Mouse (Mus musculus) MEL (cell line): ENCODE data around the gene Itpr1. TPM values are rescaled to one million over a fixed set of nuclear protein-coding genes. Genes with fewer than 3 reads are reported as not detected.

Source experiments
- DNase-seq: peaks from one replicate; pipeline ENCODE4 v3.0.0; 2011; ENCODE audit warnings: low read depth, low spot score
- H3K27ac ChIP-seq: 2 replicates; pipeline ENCODE4 v1.5.1; 2012; ENCODE audit warnings: low read depth, mild to moderate bottlenecking, control low read depth, low read length, moderate library complexity; ENCODE audit not compliant: control insufficient read depth
- H3K27me3 ChIP-seq, 2 experiments: fragments of 150-350 bp in 1 of 2; sonication (generic) in 1 of 2; 2 replicates each; pipeline ENCODE4 v1.6.1; 2012; ENCODE audit warnings: low read length in 2 of 2, mild to moderate bottlenecking in 2 of 2, improper control_type of control experiment in 1 of 2, moderate library complexity in 1 of 2; ENCODE audit not compliant: insufficient read depth in 2 of 2, control insufficient read depth in 1 of 2
- H3K36me3 ChIP-seq, 2 experiments: 2 replicates each; pipeline ENCODE4 v1.6.1; 2012 to 2014; ENCODE audit warnings: low read length in 2 of 2, improper control_type of control experiment in 1 of 2, inconsistent platforms in 1 of 2, mild to moderate bottlenecking in 1 of 2; ENCODE audit not compliant: insufficient read depth in 2 of 2, control insufficient read depth in 1 of 2
- H3K4me1 ChIP-seq, 2 experiments: fragments of 150-350 bp in 1 of 2; sonication (generic) in 1 of 2; 2 replicates each; pipeline ENCODE4 v1.6.1; 2012; ENCODE audit warnings: low read length in 2 of 2, improper control_type of control experiment in 1 of 2, mild to moderate bottlenecking in 1 of 2; ENCODE audit not compliant: insufficient read depth in 2 of 2, control insufficient read depth in 1 of 2
- H3K4me3 ChIP-seq, 2 experiments: fragments of 150-350 bp in 1 of 2; sonication (generic) in 1 of 2; 2 replicates each; pipeline ENCODE4 v1.5.1; 2012; ENCODE audit warnings: low read depth in 2 of 2, low read length in 2 of 2, mild to moderate bottlenecking in 2 of 2, moderate library complexity in 2 of 2, control low read depth in 1 of 2, improper control_type of control experiment in 1 of 2; ENCODE audit not compliant: control insufficient read depth in 1 of 2, insufficient read depth in 1 of 2
- H3K79me2 ChIP-seq: 2 replicates; pipeline ENCODE4 v1.6.1; 2012; ENCODE audit warnings: mild to moderate bottlenecking, low read length, moderate library complexity; ENCODE audit not compliant: control insufficient read depth, poor library complexity, insufficient read depth
- H3K9ac ChIP-seq: 2 replicates; pipeline ENCODE4 v1.6.1; 2012; ENCODE audit warnings: low read depth, mild to moderate bottlenecking, control low read depth, low read length, moderate library complexity; ENCODE audit not compliant: control insufficient read depth, poor library complexity, severe bottlenecking
- H3K9me3 ChIP-seq: fragments of 150-350 bp; sonication (generic); replicated peaks from 2 replicates; pipeline ENCODE4 v1.6.1; 2012; ENCODE audit warnings: mild to moderate bottlenecking, low read length, improper control_type of control experiment, moderate library complexity; ENCODE audit not compliant: insufficient read depth
- BHLHE40 ChIP-seq: IDR thresholded peaks from 2 replicates; pipeline ENCODE4 v1.6.1; 2012; ENCODE audit warnings: low read depth, mild to moderate bottlenecking, inconsistent platforms, low read length, improper control_type of control experiment, borderline replicate concordance
- CTCF ChIP-seq, 3 experiments: IDR thresholded peaks in 2 of 3; conservative IDR thresholded peaks in 1 of 3; 2 replicates each; pipeline ENCODE4 v1.5.1; 2011 to 2012; ENCODE audit warnings: low read length in 3 of 3, low read depth in 2 of 3, mild to moderate bottlenecking in 2 of 3, improper control_type of control experiment in 1 of 3, inconsistent platforms in 1 of 3, mixed read lengths in 1 of 3, moderate library complexity in 1 of 3; ENCODE audit not compliant: control insufficient read depth in 1 of 3, insufficient read depth in 1 of 3, poor library complexity in 1 of 3, severe bottlenecking in 1 of 3
- EP300 ChIP-seq, 2 experiments: IDR thresholded peaks; 2 replicates each; pipeline ENCODE4 v1.6.1; 2011; ENCODE audit warnings: improper control_type of control experiment in 2 of 2, low read length in 2 of 2, low read depth in 1 of 2, mild to moderate bottlenecking in 1 of 2
- MEF2A ChIP-seq: IDR thresholded peaks from 2 replicates; pipeline ENCODE4 v1.6.1; 2014; ENCODE audit warnings: low read depth, mild to moderate bottlenecking, inconsistent platforms, low read length, improper control_type of control experiment; ENCODE audit not compliant: poor library complexity, insufficient replicate concordance, severe bottlenecking; ENCODE audit errors: extremely low read depth
- MYB ChIP-seq: IDR thresholded peaks from 2 replicates; pipeline ENCODE4 v1.6.1; 2011; ENCODE audit warnings: mild to moderate bottlenecking, low read depth, low read length, improper control_type of control experiment
- MYC ChIP-seq: IDR thresholded peaks from 2 replicates; pipeline ENCODE4 v1.6.1; 2011; ENCODE audit warnings: low read depth, mild to moderate bottlenecking, low read length, improper control_type of control experiment, moderate library complexity
- NELFE ChIP-seq: IDR thresholded peaks from 2 replicates; pipeline ENCODE4 v1.6.1; 2011; ENCODE audit warnings: low read depth, low read length, improper control_type of control experiment
- POLR2AphosphoS5 ChIP-seq: IDR thresholded peaks from 2 replicates; pipeline ENCODE4 v1.6.1; 2012; ENCODE audit warnings: low read depth, borderline replicate concordance, mild to moderate bottlenecking, inconsistent platforms, low read length, moderate library complexity, mixed read lengths
- RAD21 ChIP-seq: IDR thresholded peaks from 2 replicates; pipeline ENCODE4 v1.6.1; 2011; ENCODE audit warnings: mild to moderate bottlenecking, low read depth, low read length, improper control_type of control experiment
- RCOR1 ChIP-seq: IDR thresholded peaks from 2 replicates; pipeline ENCODE4 v1.6.1; 2012; ENCODE audit warnings: low read depth, mild to moderate bottlenecking, inconsistent platforms, low read length, improper control_type of control experiment
- SIN3A ChIP-seq: IDR thresholded peaks from 2 replicates; pipeline ENCODE4 v1.6.1; 2012; ENCODE audit warnings: low read length, improper control_type of control experiment, inconsistent platforms
- TAL1 ChIP-seq: IDR thresholded peaks from 2 replicates; pipeline ENCODE4 v1.6.1; 2012; ENCODE audit warnings: mild to moderate bottlenecking, inconsistent platforms, low read length, moderate library complexity, mixed read lengths
- TBP ChIP-seq: IDR thresholded peaks from 2 replicates; pipeline ENCODE4 v1.8.0; 2011; ENCODE audit warnings: low read depth, low read length, improper control_type of control experiment
- TCF12 ChIP-seq: IDR thresholded peaks from 2 replicates; pipeline ENCODE4 v1.6.1; 2014; ENCODE audit warnings: low read depth, mild to moderate bottlenecking, inconsistent platforms, low read length, improper control_type of control experiment, moderate library complexity
- UBTF ChIP-seq: IDR thresholded peaks from 2 replicates; pipeline ENCODE4 v1.6.1; 2012; ENCODE audit warnings: low read depth, mild to moderate bottlenecking, inconsistent platforms, low read length, improper control_type of control experiment, moderate library complexity, borderline replicate concordance; ENCODE audit not compliant: insufficient read depth
- USF1 ChIP-seq: IDR thresholded peaks from 2 replicates; pipeline ENCODE4 v1.6.1; 2014; ENCODE audit warnings: low read depth, mild to moderate bottlenecking, inconsistent platforms, low read length, improper control_type of control experiment, moderate library complexity
- ZKSCAN1 ChIP-seq: IDR thresholded peaks from 2 replicates; pipeline ENCODE4 v1.6.1; 2012; ENCODE audit warnings: low read depth, mild to moderate bottlenecking, inconsistent platforms, low read length, improper control_type of control experiment, moderate library complexity
- polyA plus RNA-seq, 2 experiments: library from polyadenylated mRNA; stranded (reverse) in 1 of 2; unstranded in 1 of 2; fragments of >175 nt in 1 of 2; fragments of >200 nt in 1 of 2; gene quantifications; 2 replicates each; pipeline versions ENCODE4 v1.2.1 to v1.2.4; 2012; ENCODE audit warnings: low replicate concordance in 2 of 2, low read depth in 1 of 2; ENCODE audit not compliant: insufficient read length in 2 of 2, insufficient read depth in 1 of 2, missing spikeins in 1 of 2
- total RNA-seq: library from RNA; depleted of rRNA; stranded (reverse); fragments of 300-350 nt; gene quantifications from 2 replicates; pipeline ENCODE4 v1.2.3, GENCODE M21; 2012

Itpr1 gene
- total and polyA plus RNA-seq, 3 experiments, result 15.6 to 19.0 TPM; not detected in 1

GRCm38 (mm10) chr6:108551725-108552620 is 339.1 kb downstream of the Itpr1 start:
- Histone ChIP-seq H3K4me1 (no peaks in the 10 kb centered on the region), H3K9me3 (no peaks in the 10 kb centered on the region), H3K27me3 (no peaks in the 10 kb centered on the region), H3K9ac (no peak overlapping the region), H3K36me3 (no peaks in the 10 kb centered on the region), H3K4me3 (no peak overlapping the region), H3K27ac (no peak overlapping the region), H3K79me2 (no peaks in the 10 kb centered on the region)
- DNase-seq, result no peak
- no peak for TF ChIP-seq MYC
- TF ChIP-seq TCF12, result no peak

- H3K4me1 ChIP-seq, result peaks cover 0 to 4% of the 10 kb centered on the region in 2 experiments; a peak in 2 of 4 replicates
- no peak overlapping the region for H3K27ac ChIP-seq
- no peak for TF ChIP-seq USF1
- no peak for TF ChIP-seq CTCF (IDR thresholded peaks at IDR 0.05 in 2 of 3, conservative IDR thresholded peaks at IDR 0.05 in 1 of 3; ENCODE audit: control insufficient read depth in 1 of 3, insufficient read depth in 1 of 3, low read depth in 2 of 3, low read length in 3 of 3, poor library complexity in 1 of 3, severe bottlenecking in 1 of 3)
- no peak for TF ChIP-seq TBP
- TF ChIP-seq MYC, result no peak
- TF ChIP-seq MYB, result no peak
- TF ChIP-seq ZKSCAN1, result no peak
- no peak for TF ChIP-seq TCF12
- TF ChIP-seq EP300 (IDR thresholded peaks at IDR 0.05; ENCODE audit: low read depth in 1 of 2, low read length in 2 of 2), result no peak
- no peak for TF ChIP-seq BHLHE40
- TF ChIP-seq MEF2A, result no peak
- TF ChIP-seq UBTF, result no peak
- TF ChIP-seq POLR2AphosphoS5, result no peak
- TF ChIP-seq SIN3A, result no peak
- TF ChIP-seq NELFE, result no peak
- TF ChIP-seq TAL1, result no peak
- no peak for TF ChIP-seq RAD21
- no peak for TF ChIP-seq RCOR1
- H3K79me2 ChIP-seq, result no peaks in the 10 kb centered on the region
- no peaks in the 10 kb centered on the region for H3K9me3 ChIP-seq
- no peaks in the 10 kb centered on the region for H3K27me3 ChIP-seq
- H3K9ac ChIP-seq, result no peak overlapping the region
- no peak for DNase-seq
- H3K36me3 ChIP-seq, result peaks cover 0 to 2% of the 10 kb centered on the region in 2 experiments; a peak in 1 of 4 replicates
- H3K4me3 ChIP-seq, result no peak overlapping the region
Observed at GRCm38 (mm10) chr6:108553013-108553412, 340.1 kb downstream of the Itpr1 start.
